Mouse (Mus musculus): ENCODE data around the gene Prrc2a. TPM values are rescaled to one million over a fixed set of nuclear protein-coding genes. Genes with fewer than 3 reads are reported as not detected.

The Prrc2a gene
- total RNA-seq, 2 experiments from 2014 or later: 64.3 to 227 TPM

DNA sequence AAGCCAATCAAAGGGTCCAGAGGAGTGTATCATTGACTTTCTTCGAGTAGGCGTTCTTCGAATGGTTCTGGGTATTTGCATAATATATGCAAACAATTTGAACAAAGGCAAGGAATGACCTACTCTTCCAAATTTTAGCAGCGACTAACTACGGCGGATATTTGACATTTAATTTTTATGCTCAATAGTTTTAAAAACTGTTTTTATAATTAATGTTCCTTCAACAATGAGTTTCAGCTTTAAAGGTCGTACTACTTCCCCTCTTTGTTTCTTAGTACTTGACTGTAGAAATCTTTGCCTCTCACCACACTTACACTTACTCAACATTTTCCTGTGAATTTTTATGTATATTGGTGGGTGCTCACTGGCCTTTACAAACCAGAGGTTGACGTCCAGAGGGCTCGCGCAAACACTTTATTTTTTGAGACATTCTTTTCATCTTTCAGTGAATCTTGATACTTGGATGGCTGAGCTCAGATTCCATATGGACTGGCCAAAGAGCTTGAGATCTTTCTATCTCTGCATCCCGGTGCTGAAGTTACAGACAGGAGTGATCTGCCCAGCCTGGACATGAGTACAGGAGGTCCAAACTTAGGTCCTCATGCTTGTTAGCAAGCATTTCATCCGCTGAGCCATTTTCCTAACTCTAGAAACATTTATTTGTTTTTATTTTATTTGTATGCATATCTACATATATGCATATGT lies 906 bp upstream of the Prrc2a start:
- ATAC-seq (replicated peaks; ENCODE audit: low FRiP score, poor library complexity, severe bottlenecking): no peak

GRCm38 (mm10) chr17:35164218-35164567 lies 504 bp downstream of the Prrc2a start:
- no peak for ATAC-seq (replicated peaks; ENCODE audit: low FRiP score, poor library complexity, severe bottlenecking)

GRCm38 (mm10) chr17:35163326-35164081 lies 1.2 kb downstream of the Prrc2a start:
- no peak for ATAC-seq (replicated peaks; ENCODE audit: low FRiP score, poor library complexity, severe bottlenecking)

DNA sequence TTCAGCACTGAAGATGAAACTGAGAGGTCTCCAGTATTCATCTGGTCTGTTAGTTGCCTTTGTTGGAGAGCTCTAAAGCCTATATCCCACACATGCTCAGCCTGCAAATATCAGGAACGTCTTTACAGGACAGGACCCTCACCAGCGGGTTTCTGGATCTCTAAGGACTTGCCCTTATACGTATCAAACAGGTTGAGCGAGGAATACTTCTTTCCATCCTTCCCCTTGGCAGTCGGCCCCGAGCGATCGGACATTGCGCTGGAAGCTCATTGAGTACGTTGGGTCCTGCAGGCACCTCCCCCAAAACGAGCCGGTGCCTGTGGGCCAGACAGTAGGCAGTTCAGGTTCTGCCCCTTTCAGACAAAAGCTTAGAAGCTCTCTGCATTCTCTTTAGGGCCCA lies 2.0 kb downstream of the Prrc2a start:
- no peak for ATAC-seq (replicated peaks; ENCODE audit: low FRiP score, poor library complexity, severe bottlenecking)

DNA sequence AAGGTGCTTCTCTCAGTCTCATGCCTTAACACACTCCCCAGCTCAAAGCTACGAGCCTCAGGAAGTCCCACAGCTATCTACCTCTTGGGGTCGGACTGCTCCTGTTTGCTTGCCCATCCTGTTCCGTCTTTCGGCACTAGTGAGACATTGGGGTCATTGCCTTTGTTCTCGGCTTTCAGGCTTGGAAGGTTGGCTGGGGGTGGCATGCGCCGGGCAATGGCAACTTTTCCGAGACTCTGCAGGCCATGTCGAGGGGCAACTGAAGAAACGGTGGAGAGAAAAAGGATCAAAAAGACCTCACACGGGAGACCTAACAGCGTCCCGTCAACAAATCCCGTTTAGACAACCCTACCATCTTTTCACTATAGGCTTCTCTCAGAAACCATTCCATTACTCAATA lies 2.6 kb downstream of the Prrc2a start:
- no peak for ATAC-seq (replicated peaks; ENCODE audit: low FRiP score, poor library complexity, severe bottlenecking)

- no peak for ATAC-seq (replicated peaks; ENCODE audit: low FRiP score, poor library complexity, severe bottlenecking)
Observed at GRCm38 (mm10) chr17:35161421-35161820, 3.3 kb downstream of the Prrc2a start.

DNA sequence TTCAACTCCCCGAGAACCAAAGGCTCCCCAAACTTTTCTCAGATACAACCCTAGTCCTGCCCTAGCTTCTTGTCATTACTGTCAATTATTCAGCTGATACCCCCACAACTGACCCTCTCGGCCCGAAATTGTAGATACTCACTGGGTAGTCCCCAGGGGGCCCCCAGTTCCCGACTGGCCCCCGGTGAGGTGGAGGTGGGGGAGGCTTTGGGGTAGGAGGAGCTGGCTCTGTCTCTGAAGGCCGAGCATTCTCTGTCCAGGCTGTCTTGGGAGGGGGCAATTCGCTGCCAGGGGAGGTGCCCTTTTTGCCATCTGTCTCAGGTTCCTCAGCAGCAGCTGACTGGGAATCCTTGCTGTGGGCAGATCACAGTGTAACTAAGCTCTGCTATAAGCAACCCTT lies 5.1 kb downstream of the Prrc2a start:
- no peak for ATAC-seq (replicated peaks; ENCODE audit: low FRiP score, poor library complexity, severe bottlenecking)

- ATAC-seq (replicated peaks; ENCODE audit: low FRiP score, poor library complexity, severe bottlenecking): no peak
Observed at GRCm38 (mm10) chr17:35158850-35159593, 5.7 kb downstream of the Prrc2a start.

GRCm38 (mm10) chr17:35157661-35158175 lies 7.0 kb downstream of the Prrc2a start:
- ATAC-seq (replicated peaks; ENCODE audit: low FRiP score, poor library complexity, severe bottlenecking): no peak

DNA sequence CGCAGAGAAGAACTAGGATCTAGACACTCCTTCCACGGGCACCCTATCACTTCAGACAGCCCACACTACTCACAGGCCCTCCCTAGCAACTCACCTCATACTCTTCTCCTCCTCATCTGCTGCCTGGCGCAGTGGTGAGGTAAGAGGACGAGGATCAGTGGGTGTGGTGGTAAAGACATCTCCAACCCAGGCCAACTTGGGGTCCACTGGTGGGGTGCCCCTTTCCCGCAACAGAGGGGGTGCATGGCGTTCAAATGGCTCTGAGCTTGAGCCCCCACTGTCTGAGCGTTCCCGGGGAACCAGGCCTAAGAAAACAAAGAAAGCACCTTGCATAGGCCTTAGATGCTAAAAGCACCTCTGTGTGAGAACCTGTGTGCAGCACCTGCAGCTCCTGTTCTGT lies 7.4 kb downstream of the Prrc2a start:
- no peak for ATAC-seq (replicated peaks; ENCODE audit: low FRiP score, poor library complexity, severe bottlenecking)

DNA sequence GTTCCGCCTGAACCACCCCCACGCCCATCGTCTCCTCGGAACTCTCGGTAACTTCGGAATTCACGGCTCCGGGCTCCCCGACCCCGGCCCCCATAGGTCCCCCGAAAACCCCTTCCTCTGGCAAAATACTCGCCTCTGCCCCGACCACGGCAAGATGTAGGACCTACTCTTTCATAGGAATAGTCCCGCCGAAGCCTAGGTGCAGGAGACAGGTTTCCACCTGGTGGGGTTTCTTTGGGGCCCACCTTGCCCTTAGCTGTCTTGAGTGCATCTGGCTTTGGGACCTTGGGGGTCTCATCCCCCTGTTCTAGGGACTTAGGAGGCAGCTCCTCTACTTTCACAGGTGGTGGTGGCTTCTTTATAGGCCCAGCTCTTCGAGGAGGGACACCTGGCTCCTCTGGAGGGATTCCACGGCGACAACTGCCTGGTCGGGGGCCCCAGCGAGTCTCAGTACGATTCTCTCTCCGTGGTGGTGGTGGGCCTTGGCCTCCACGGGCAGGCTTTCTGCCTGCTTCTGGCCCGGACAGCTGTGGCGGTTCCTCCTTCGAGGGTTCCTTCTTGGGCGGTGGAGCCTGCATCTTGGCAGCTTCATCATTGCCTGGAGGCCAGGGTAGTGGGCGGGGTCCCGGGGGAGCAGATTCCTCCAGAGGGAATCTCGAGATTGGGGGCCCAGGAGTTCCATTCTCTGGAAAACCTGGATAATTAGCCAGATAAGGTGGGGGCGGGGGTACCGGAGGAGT lies 8.1 kb downstream of the Prrc2a start:
- ATAC-seq (replicated peaks; ENCODE audit: low FRiP score, poor library complexity, severe bottlenecking): no peak

GRCm38 (mm10) chr17:35155451-35155850 lies 9.2 kb downstream of the Prrc2a start:
- no peak for ATAC-seq (replicated peaks; ENCODE audit: low FRiP score, poor library complexity, severe bottlenecking)

DNA sequence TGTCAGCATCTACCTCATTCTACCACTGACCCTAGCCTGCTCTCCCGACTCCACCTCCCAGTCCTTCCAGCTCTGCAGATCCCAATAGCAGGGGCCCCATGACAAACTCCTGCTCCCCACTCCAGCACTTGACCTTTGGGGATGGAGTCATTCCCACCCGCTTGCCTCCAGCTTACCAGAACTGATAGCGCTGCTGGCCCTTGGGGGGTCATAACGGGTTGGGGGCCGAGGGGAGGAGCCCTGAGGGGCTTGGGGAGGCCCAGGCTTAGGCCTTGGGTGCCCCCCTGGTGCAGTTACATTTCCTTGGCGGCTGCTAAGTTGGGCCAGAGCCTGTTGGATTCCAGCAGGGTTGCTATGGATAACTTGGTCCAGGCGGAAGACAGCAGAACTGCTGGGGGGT lies 10.1 kb downstream of the Prrc2a start:
- no peak for ATAC-seq (replicated peaks; ENCODE audit: low FRiP score, poor library complexity, severe bottlenecking)

DNA sequence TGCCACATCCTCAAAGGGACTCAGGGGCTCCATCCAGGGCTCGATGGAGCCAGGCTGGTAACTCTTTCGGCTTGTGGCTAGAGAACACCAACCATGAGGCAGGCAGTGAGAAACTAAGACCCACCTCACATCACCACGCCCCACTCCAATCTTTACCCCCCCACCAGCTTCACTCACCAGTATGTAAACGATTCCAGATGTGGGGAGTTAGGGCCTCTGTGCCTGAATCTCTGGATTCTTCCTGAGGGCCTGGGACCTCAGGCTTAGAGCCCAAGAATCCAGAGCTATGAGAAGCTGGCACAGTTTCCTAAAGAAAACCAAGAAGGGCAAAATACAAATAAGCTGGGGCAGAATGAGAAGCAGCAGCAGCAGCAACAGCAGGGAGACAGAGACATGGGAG lies 10.8 kb downstream of the Prrc2a start:
- no peak for ATAC-seq (replicated peaks; ENCODE audit: low FRiP score, poor library complexity, severe bottlenecking)

DNA sequence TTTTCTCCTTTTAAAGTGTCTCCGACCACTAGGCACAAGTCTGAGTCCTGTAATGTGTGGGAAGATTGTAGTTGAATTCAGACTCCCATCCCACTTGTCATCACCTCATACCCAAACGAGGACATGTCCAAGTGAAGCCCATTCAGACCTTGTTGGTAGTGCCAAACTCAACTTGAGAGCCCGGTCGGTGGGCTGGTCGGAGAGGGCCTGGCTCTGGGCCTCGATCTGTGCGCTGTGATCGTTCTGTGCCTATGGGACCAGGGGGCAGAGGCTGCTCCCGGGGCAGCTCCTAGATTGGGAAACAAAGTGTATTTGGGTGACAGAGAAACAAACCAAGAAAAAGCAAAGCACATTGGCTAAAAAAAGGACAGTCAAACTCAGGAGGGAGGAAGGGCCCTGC lies 11.6 kb downstream of the Prrc2a start:
- no peak for ATAC-seq (replicated peaks; ENCODE audit: low FRiP score, poor library complexity, severe bottlenecking)

- no peak for ATAC-seq (replicated peaks; ENCODE audit: low FRiP score, poor library complexity, severe bottlenecking)
Observed at GRCm38 (mm10) chr17:35152121-35152520, 12.6 kb downstream of the Prrc2a start.

GRCm38 (mm10) chr17:35147922-35148639 lies 16.6 kb downstream of the Prrc2a start:
- no peak for ATAC-seq (replicated peaks; ENCODE audit: low FRiP score, poor library complexity, severe bottlenecking)

GRCm38 (mm10) chr17:35147348-35147747 lies 17.3 kb downstream of the Prrc2a start:
- no peak for ATAC-seq (replicated peaks; ENCODE audit: low FRiP score, poor library complexity, severe bottlenecking)

- no peak for ATAC-seq (replicated peaks; ENCODE audit: low FRiP score, poor library complexity, severe bottlenecking)
Observed at GRCm38 (mm10) chr17:35146139-35146538, 18.6 kb downstream of the Prrc2a start.

Measured in erythroid progenitor cell, adult 5-6 weeks (primary cell).